Mouse (Mus musculus) forebrain, embryonic 10.5 days (tissue): ENCODE data around the gene Dcn. TPM values are rescaled to one million over a fixed set of nuclear protein-coding genes. Genes with fewer than 3 reads are reported as not detected.

Experiments
- DNase-seq: peaks from one replicate; pipeline ENCODE4 v3.0.0-alpha.2; 2017; ENCODE audit warnings: low spot score; ENCODE audit errors: extremely low spot score
- H3K27ac ChIP-seq: fragments of 300-500 bp; sonication (generic); 2 replicates; pipeline ENCODE4 v1.5.1; 2016; ENCODE audit warnings: mild to moderate bottlenecking
- H3K27me3 ChIP-seq: fragments of 300-500 bp; sonication (generic); 2 replicates; pipeline ENCODE4 v1.6.1; 2016; ENCODE audit warnings: mild to moderate bottlenecking; ENCODE audit not compliant: poor library complexity, severe bottlenecking
- H3K36me3 ChIP-seq: fragments of 300-500 bp; sonication (generic); replicated peaks from 2 replicates; pipeline ENCODE4 v1.6.1; 2016; ENCODE audit warnings: mild to moderate bottlenecking, moderate library complexity
- H3K4me1 ChIP-seq: fragments of 300-500 bp; sonication (generic); 2 replicates; pipeline ENCODE4 v1.6.1; 2016
- H3K4me3 ChIP-seq: fragments of 300-500 bp; sonication (generic); 2 replicates; pipeline ENCODE4 v1.5.1; 2016; ENCODE audit warnings: mild to moderate bottlenecking, moderate library complexity
- H3K9me3 ChIP-seq: fragments of 300-500 bp; sonication (generic); 2 replicates; pipeline ENCODE4 v1.6.1; 2016; ENCODE audit warnings: mild to moderate bottlenecking, moderate library complexity
- WGBS: fragments of 180-500 bp; shearing (Covaris S2); methylation state at CpG from one replicate; pipeline ENCODE4 v1.1.7; 2016; 5-methylcytosine and 5-hydroxymethylcytosine counted together
- polyA plus RNA-seq: library from polyadenylated mRNA; unstranded; fragments of >200 nt; fragmentation: Nextera tagmentation; extraction: Ambion mirVana; gene quantifications from 2 replicates; pipeline ENCODE4 v1.2.1, GENCODE M21; 2016

Dcn gene
- polyA plus RNA-seq, 1 experiment from 2014 or later, result 4.5 TPM

DNA sequence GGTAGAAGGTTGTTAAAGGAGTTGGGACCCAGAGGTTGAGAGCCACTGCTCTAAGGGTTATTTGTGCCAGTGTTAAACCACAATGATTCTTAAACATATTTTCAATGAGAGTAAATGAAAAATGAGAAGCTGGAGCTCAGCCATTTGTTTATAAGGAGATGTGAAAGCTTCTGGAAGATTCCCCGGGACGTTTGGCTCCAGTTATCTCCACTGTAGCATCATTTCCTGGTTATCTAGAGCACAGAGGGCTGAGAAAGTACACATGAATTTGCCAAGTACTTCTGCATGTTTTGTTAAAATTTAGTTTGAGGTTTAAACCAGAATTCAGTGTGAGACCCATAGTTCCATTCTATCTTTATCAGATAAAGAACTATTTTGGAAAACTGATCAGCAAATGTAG is 5.7 kb downstream of the Dcn start:
- no peaks in the 10 kb centered on the region for H3K9me3 ChIP-seq
- H3K36me3 ChIP-seq, result no peaks in the 10 kb centered on the region
- no peak overlapping the region for H3K27ac ChIP-seq
- no peaks in the 10 kb centered on the region for H3K27me3 ChIP-seq
- no peak for DNase-seq
- H3K4me3 ChIP-seq, result no peak overlapping the region
- 86% methylated on average over 2 of the region's 2 CpGs for WGBS
- peaks cover 10% of the 10 kb centered on the region for H3K4me1 ChIP-seq

DNA sequence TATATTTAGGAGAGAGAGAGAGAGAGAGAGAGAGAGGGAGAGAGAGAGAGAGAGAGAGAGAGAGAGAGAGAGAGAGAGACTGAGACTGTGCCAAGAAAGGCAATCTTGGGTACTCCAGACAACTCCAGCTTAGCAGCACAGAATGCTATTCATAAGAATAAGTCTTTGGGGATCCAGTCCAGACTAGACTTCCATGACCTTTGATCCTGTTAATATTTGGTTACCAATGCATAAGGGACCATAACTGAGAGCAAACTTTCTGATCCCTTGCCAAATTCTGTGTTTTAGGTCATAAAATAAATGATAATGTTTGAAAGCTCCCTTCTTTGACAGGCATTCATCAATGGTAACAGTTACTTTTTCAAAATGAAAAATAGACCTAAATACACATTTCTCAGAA is 6.7 kb downstream of the Dcn start:
- DNase-seq, result no peak
- no peak overlapping the region for H3K27ac ChIP-seq
- no peaks in the 10 kb centered on the region for H3K9me3 ChIP-seq
- H3K4me1 ChIP-seq, result 0 out of 2 replicates have a peak, but pooled peaks cover 2% of the 10 kb centered on the region
- H3K27me3 ChIP-seq, result no peaks in the 10 kb centered on the region
- no peak overlapping the region for H3K4me3 ChIP-seq
- H3K36me3 ChIP-seq, result no peaks in the 10 kb centered on the region

GRCm38 (mm10) chr10:97487269-97487989 is 8.0 kb downstream of the Dcn start:
- no peak overlapping the region for H3K27ac ChIP-seq
- no peaks in the 10 kb centered on the region for H3K36me3 ChIP-seq
- no peak overlapping the region for H3K4me3 ChIP-seq
- 91% methylated on average over 6 of the region's 6 CpGs for WGBS
- H3K4me1 ChIP-seq, result no peaks in the 10 kb centered on the region
- DNase-seq, result no peak
- no peaks in the 10 kb centered on the region for H3K27me3 ChIP-seq
- H3K9me3 ChIP-seq, result no peaks in the 10 kb centered on the region

DNA sequence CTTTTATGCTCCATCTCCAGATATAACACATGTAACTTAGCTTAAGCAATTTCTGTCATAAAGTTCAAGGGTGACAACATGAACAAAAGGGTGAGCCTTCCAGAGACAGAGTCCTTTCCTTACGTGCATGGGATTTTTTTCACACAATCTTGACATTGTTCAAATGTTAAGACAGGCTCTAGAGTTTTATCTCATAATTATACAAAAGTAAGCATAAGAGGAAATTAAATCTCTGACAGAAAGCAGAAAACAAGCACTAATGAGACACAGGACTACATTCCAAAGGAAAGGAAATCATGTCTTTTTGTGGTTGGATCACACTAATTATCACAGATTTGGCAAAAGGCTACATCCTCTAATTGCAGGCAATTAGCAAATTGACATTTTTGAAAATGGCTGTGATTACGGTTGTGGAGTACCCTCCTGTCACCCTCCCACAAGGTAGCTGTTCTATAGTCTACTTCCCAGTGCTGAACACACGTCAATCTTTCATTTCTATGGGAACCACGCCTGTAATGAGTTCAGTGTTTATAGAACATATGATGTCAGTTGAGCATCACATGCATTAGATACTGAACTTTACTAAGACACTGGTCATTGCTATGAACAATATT is 13.1 kb downstream of the Dcn start:
- Histone ChIP-seq H3K4me3 (no peak overlapping the region), H3K27ac (no peak overlapping the region), H3K36me3 (no peaks in the 10 kb centered on the region), H3K4me1 (no peaks in the 10 kb centered on the region), H3K27me3 (no peaks in the 10 kb centered on the region), H3K9me3 (no peaks in the 10 kb centered on the region)
- no peak for DNase-seq
- 80% methylated on average over 4 of the region's 4 CpGs for WGBS

GRCm38 (mm10) chr10:97497646-97498045 is 18.2 kb downstream of the Dcn start:
- H3K4me3 ChIP-seq, result no peak overlapping the region
- no peaks in the 10 kb centered on the region for H3K9me3 ChIP-seq

DNA sequence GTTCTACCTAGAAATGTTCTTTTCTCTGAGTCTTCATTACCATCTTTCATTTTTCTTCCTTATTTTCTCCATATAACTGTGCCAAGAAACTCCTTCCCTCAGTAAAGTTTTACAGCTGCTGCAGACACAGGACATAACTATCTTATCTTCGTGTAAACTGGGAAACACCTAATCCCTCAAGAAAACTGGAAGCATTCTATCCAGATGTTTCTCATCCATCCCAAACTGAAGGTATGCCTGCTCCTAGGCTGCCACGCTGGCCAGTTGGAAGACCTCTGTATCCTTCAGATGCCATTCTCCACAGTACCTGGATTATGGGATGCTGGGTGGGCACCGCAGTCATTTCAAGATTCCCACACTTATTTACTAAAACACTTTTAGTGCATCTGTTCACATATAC is 44.0 kb downstream of the Dcn start:
- Histone ChIP-seq H3K9me3 (no peaks in the 10 kb centered on the region), H3K36me3 (no peaks in the 10 kb centered on the region), H3K27me3 (no peaks in the 10 kb centered on the region), H3K4me3 (no peak overlapping the region), H3K27ac (no peak overlapping the region), H3K4me1 (no peaks in the 10 kb centered on the region)
- DNase-seq, result no peak
- 91% methylated on average over 3 of the region's 3 CpGs for WGBS

More at GRCm38 (mm10) chr10:97497646-97498045, 18.2 kb downstream of the Dcn start:
- 64% methylated on average over 5 of the region's 5 CpGs for WGBS
- Histone ChIP-seq H3K27ac (no peak overlapping the region), H3K27me3 (no peaks in the 10 kb centered on the region), H3K4me1 (no peaks in the 10 kb centered on the region), H3K36me3 (no peaks in the 10 kb centered on the region)
- DNase-seq, result no peak

DNA sequence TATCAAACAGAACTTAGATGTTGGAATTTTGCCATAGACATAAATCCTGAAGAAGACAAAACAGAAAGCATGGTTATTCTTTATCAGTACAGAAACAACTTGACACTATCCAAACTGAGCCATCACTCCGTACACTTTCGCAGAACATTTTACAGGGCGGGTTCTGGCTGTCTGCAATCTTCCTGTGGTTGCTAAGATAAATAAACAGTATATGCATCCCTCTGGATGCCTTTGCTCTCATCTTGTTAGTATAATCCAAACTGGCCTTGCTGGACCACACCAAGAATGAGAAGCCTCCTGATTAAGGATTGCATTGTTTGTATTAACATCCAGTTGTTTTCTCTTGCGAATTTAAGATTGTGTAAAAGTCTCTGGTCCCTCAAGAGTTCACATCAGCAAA is 56.3 kb downstream of the Dcn start:
- H3K4me1 ChIP-seq, result no peaks in the 10 kb centered on the region
- H3K27me3 ChIP-seq, result no peaks in the 10 kb centered on the region
- H3K9me3 ChIP-seq, result no peaks in the 10 kb centered on the region
- WGBS, result 86% methylated on average over 4 of the region's 4 CpGs
- no peak overlapping the region for H3K4me3 ChIP-seq
- no peak overlapping the region for H3K27ac ChIP-seq
- no peaks in the 10 kb centered on the region for H3K36me3 ChIP-seq
- DNase-seq, result no peak

- Histone ChIP-seq H3K9me3 (no peaks in the 10 kb centered on the region), H3K4me1 (no peaks in the 10 kb centered on the region), H3K4me3 (no peak overlapping the region), H3K27me3 (no peaks in the 10 kb centered on the region), H3K27ac (no peak overlapping the region), H3K36me3 (no peaks in the 10 kb centered on the region)
- no peak for DNase-seq
- WGBS, result 57% methylated on average over 2 of the region's 2 CpGs
Measured at GRCm38 (mm10) chr10:97536921-97537320, 57.5 kb downstream of the Dcn start.

DNA sequence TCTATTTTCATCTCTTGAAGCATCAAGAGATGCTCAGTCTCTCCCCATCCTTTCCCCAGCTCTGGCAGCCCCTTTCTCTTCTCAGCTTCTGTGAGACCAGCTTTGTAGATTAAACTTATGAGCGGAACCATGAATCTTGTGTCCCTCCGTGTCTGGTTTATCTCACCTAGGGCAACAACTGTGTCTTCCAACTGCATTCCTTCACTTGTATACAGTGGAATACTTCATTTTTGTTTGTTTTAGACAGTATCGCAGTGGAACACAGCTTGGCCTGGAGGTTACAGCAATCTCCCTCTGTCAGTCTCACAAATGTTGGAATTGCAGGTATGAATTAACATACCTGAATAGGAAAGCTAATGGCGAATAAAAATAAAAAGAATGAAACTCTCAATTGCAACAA is 58.8 kb downstream of the Dcn start:
- no peak for DNase-seq
- WGBS, result 94% methylated on average over 4 of the region's 4 CpGs
- Histone ChIP-seq H3K4me1 (no peaks in the 10 kb centered on the region), H3K27me3 (no peaks in the 10 kb centered on the region), H3K4me3 (no peak overlapping the region), H3K36me3 (no peaks in the 10 kb centered on the region), H3K27ac (no peak overlapping the region), H3K9me3 (no peaks in the 10 kb centered on the region)

- Histone ChIP-seq H3K27me3 (no peaks in the 10 kb centered on the region), H3K9me3 (no peaks in the 10 kb centered on the region), H3K4me3 (no peak overlapping the region), H3K36me3 (no peaks in the 10 kb centered on the region), H3K27ac (no peak overlapping the region), H3K4me1 (no peaks in the 10 kb centered on the region)
- WGBS, result 84% methylated on average over 1 of the region's 1 CpGs
- no peak for DNase-seq
Measured at GRCm38 (mm10) chr10:97547740-97548139, 68.3 kb downstream of the Dcn start.

DNA sequence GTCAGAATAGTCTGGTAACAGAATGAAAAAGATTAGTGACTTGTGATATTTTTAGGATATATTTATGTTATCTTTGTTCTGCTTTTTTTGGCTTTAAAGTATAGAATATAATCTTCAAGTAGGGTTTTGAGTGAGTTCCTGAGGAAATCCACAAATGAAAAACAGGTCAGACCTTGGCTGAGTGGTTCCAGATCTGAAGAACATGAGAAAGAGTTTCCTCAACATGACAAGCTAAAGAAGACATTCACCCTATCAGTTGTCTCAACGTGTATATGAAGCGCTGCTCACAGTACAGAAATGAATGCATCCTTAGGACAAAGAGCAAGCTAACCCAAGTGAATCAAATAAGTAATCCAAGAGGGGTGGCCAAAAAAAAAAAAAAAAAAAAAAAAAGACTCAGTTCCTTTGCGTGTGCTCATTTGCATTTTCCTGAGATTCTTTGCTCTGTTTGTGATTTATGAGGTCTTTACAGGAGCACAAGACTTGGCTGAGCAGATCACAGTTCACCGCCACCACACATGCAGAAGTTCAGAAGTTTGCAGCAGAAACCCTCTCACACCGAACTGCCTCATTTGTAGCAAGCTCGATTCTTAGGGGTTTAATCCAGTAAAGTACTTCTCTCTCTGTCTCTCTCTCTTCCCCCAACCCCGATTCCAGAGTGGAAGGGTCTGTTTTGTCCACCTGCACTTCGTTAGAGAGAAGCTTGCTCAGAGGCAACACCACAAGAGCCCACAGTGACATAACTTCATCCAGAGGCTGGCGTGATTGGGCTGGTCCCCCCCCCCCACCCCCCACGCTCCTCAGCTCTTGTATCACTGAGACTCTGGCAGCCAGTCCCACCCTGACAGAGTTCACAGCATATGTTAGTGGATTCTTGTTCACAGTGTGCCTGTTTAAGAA is 85.8 kb downstream of the Dcn start, which contains the start of gene Lum:
Gene Lum (plus strand): TSS at position 172 of the 900 bp plus-strand sequence.
- 57% methylated on average over 10 of the region's 10 CpGs for WGBS
- Histone ChIP-seq H3K27me3 (no peaks in the 10 kb centered on the region), H3K9me3 (no peaks in the 10 kb centered on the region), H3K4me3 (no peak within 1 kb of the TSS), H3K27ac (peak within 1 kb of the TSS; percentile 75), H3K4me1 (peaks cover 10% of the 10 kb centered on the region), H3K36me3 (0 out of 2 replicates have a peak, but pooled peaks cover 4% of the 10 kb centered on the region)
- peak; percentile 37 for DNase-seq

- no peaks in the 10 kb centered on the region for H3K9me3 ChIP-seq
- H3K36me3 ChIP-seq, result 0 out of 2 replicates have a peak, but pooled peaks cover 4% of the 10 kb centered on the region
- 53% methylated on average over 8 of the region's 8 CpGs for WGBS
- H3K4me1 ChIP-seq, result peaks cover 10% of the 10 kb centered on the region
- no peaks in the 10 kb centered on the region for H3K27me3 ChIP-seq
- no peak overlapping the region for H3K4me3 ChIP-seq
- H3K27ac ChIP-seq, result no peak overlapping the region
- peak; percentile 18 for DNase-seq
Measured at GRCm38 (mm10) chr10:97567489-97568135, 88.2 kb downstream of the Dcn start.
